Mouse (Mus musculus): Measurements from ENCODE around the gene Nfia. TPM values are rescaled to one million over a fixed set of nuclear protein-coding genes. Genes with fewer than 3 reads are reported as not detected.

Nfia gene
- polyA plus RNA-seq, 1 experiment from 2014 or later = 23.5 TPM

- H3K27ac ChIP-seq (replicated peaks; ENCODE audit: low read depth, low read length) = no peak overlapping the region
- 61% methylated on average over 10 of the region's 10 CpGs for WGBS
- ATAC-seq (replicated peaks; ENCODE audit: insufficient number of reproducible peaks, low FRiP score, low TSS enrichment, low read depth) = no peak
These were observed 328.9 kb downstream of the Nfia start for GRCm38 (mm10) chr4:98101153-98102096.

GRCm38 (mm10) chr4:98102625-98103336 lies 330.2 kb downstream of the Nfia start:
- WGBS = 67% methylated on average over 24 of the region's 24 CpGs
- no peak overlapping the region for H3K4me2 ChIP-seq (ENCODE audit: low read depth, low read length)
- no peak for ATAC-seq (replicated peaks; ENCODE audit: insufficient number of reproducible peaks, low FRiP score, low TSS enrichment, low read depth)
- H3K36me3 ChIP-seq (replicated peaks; ENCODE audit: control insufficient read depth, insufficient read depth, low read depth, low read length) = no peaks in the 10 kb centered on the region
- DNase-seq (ENCODE audit: low spot score) = no peak
- no peaks in the 10 kb centered on the region for H3K27me3 ChIP-seq (ENCODE audit: control insufficient read depth, insufficient read depth, low read length)
- H3K9ac ChIP-seq (replicated peaks; ENCODE audit: low read length) = no peak overlapping the region
- no peak overlapping the region for H3K27ac ChIP-seq (replicated peaks; ENCODE audit: low read depth, low read length)
- no peaks in the 10 kb centered on the region for H3K9me3 ChIP-seq (replicated peaks; ENCODE audit: control insufficient read depth, low read length)
- peaks cover 4% of the 10 kb centered on the region for H3K4me1 ChIP-seq (ENCODE audit: control insufficient read depth, insufficient read depth, low read length)
- H3K4me3 ChIP-seq (ENCODE audit: low read depth, low read length) = no peak overlapping the region

More at GRCm38 (mm10) chr4:98101153-98102096, 328.9 kb downstream of the Nfia start:
- no peaks in the 10 kb centered on the region for H3K27me3 ChIP-seq (ENCODE audit: control insufficient read depth, insufficient read depth, low read length)
- no peaks in the 10 kb centered on the region for H3K9me3 ChIP-seq (replicated peaks; ENCODE audit: control insufficient read depth, low read length)
- peaks cover 1% of the 10 kb centered on the region for H3K4me1 ChIP-seq (ENCODE audit: control insufficient read depth, insufficient read depth, low read length)
- no peak for DNase-seq (ENCODE audit: low spot score)
- no peak overlapping the region for H3K4me3 ChIP-seq (ENCODE audit: low read depth, low read length)
- no peaks in the 10 kb centered on the region for H3K36me3 ChIP-seq (replicated peaks; ENCODE audit: control insufficient read depth, insufficient read depth, low read depth, low read length)
- H3K4me2 ChIP-seq (ENCODE audit: low read depth, low read length) = no peak overlapping the region
- H3K9ac ChIP-seq (replicated peaks; ENCODE audit: low read length) = no peak overlapping the region

- WGBS = 49% methylated on average over 2 of the region's 2 CpGs
- H3K4me2 ChIP-seq (ENCODE audit: low read depth, low read length) = no peak overlapping the region
These were observed 330.8 kb downstream of the Nfia start for GRCm38 (mm10) chr4:98103337-98103666.

GRCm38 (mm10) chr4:98104161-98104560 lies 331.6 kb downstream of the Nfia start:
- H3K4me3 ChIP-seq (ENCODE audit: low read depth, low read length) = no peak overlapping the region
- WGBS = 88% methylated on average over 8 of the region's 8 CpGs
- peaks cover 6% of the 10 kb centered on the region for H3K4me1 ChIP-seq (ENCODE audit: control insufficient read depth, insufficient read depth, low read length)
- H3K27ac ChIP-seq (replicated peaks; ENCODE audit: low read depth, low read length) = no peak overlapping the region
- H3K36me3 ChIP-seq (replicated peaks; ENCODE audit: control insufficient read depth, insufficient read depth, low read depth, low read length) = no peaks in the 10 kb centered on the region
- no peak for ATAC-seq (replicated peaks; ENCODE audit: insufficient number of reproducible peaks, low FRiP score, low TSS enrichment, low read depth)
- no peak overlapping the region for H3K4me2 ChIP-seq (ENCODE audit: low read depth, low read length)
- DNase-seq (ENCODE audit: low spot score) = no peak
- H3K9me3 ChIP-seq (replicated peaks; ENCODE audit: control insufficient read depth, low read length) = no peaks in the 10 kb centered on the region
- H3K27me3 ChIP-seq (ENCODE audit: control insufficient read depth, insufficient read depth, low read length) = no peaks in the 10 kb centered on the region
- no peak overlapping the region for H3K9ac ChIP-seq (replicated peaks; ENCODE audit: low read length)

More at GRCm38 (mm10) chr4:98103337-98103666, 330.8 kb downstream of the Nfia start:
- ATAC-seq (replicated peaks; ENCODE audit: insufficient number of reproducible peaks, low FRiP score, low TSS enrichment, low read depth) = no peak
- H3K4me3 ChIP-seq (ENCODE audit: low read depth, low read length) = no peak overlapping the region
- H3K4me1 ChIP-seq (ENCODE audit: control insufficient read depth, insufficient read depth, low read length) = peaks cover 6% of the 10 kb centered on the region
- no peaks in the 10 kb centered on the region for H3K36me3 ChIP-seq (replicated peaks; ENCODE audit: control insufficient read depth, insufficient read depth, low read depth, low read length)
- H3K27me3 ChIP-seq (ENCODE audit: control insufficient read depth, insufficient read depth, low read length) = no peaks in the 10 kb centered on the region
- H3K27ac ChIP-seq (replicated peaks; ENCODE audit: low read depth, low read length) = no peak overlapping the region
- H3K9me3 ChIP-seq (replicated peaks; ENCODE audit: control insufficient read depth, low read length) = no peaks in the 10 kb centered on the region
- no peak for DNase-seq (ENCODE audit: low spot score)
- H3K9ac ChIP-seq (replicated peaks; ENCODE audit: low read length) = no peak overlapping the region

- H3K27ac ChIP-seq (replicated peaks; ENCODE audit: low read depth, low read length) = no peak overlapping the region
- H3K4me1 ChIP-seq (ENCODE audit: control insufficient read depth, insufficient read depth, low read length) = peaks cover 6% of the 10 kb centered on the region
- DNase-seq (ENCODE audit: low spot score) (no peak), ATAC-seq (replicated peaks; ENCODE audit: insufficient number of reproducible peaks, low FRiP score, low TSS enrichment, low read depth) (no peak)
- no peak overlapping the region for H3K4me3 ChIP-seq (ENCODE audit: low read depth, low read length)
- 55% methylated on average over 9 of the region's 9 CpGs for WGBS
- H3K9me3 ChIP-seq (replicated peaks; ENCODE audit: control insufficient read depth, low read length) = no peaks in the 10 kb centered on the region
- no peak overlapping the region for H3K4me2 ChIP-seq (ENCODE audit: low read depth, low read length)
- no peak overlapping the region for H3K9ac ChIP-seq (replicated peaks; ENCODE audit: low read length)
- no peaks in the 10 kb centered on the region for H3K36me3 ChIP-seq (replicated peaks; ENCODE audit: control insufficient read depth, insufficient read depth, low read depth, low read length)
- H3K27me3 ChIP-seq (ENCODE audit: control insufficient read depth, insufficient read depth, low read length) = no peaks in the 10 kb centered on the region
These were observed 332.6 kb downstream of the Nfia start for GRCm38 (mm10) chr4:98104911-98105702.

- WGBS = 30% methylated on average over 6 of the region's 6 CpGs
- DNase-seq (ENCODE audit: low spot score) (no peak), ATAC-seq (replicated peaks; ENCODE audit: insufficient number of reproducible peaks, low FRiP score, low TSS enrichment, low read depth) (no peak)
- Histone ChIP-seq H3K27ac (replicated peaks; ENCODE audit: low read depth, low read length) (peak overlapping the region; percentile 49; the same call in 1 of the 2 replicates), H3K4me2 (ENCODE audit: low read depth, low read length) (no peak overlapping the region), H3K9me3 (replicated peaks; ENCODE audit: control insufficient read depth, low read length) (no peaks in the 10 kb centered on the region), H3K9ac (replicated peaks; ENCODE audit: low read length) (no peak overlapping the region), H3K36me3 (replicated peaks; ENCODE audit: control insufficient read depth, insufficient read depth, low read depth, low read length) (no peaks in the 10 kb centered on the region), H3K4me1 (ENCODE audit: control insufficient read depth, insufficient read depth, low read length) (peaks cover 6% of the 10 kb centered on the region), H3K27me3 (ENCODE audit: control insufficient read depth, insufficient read depth, low read length) (no peaks in the 10 kb centered on the region), H3K4me3 (ENCODE audit: low read depth, low read length) (no peak overlapping the region)
These were observed 333.4 kb downstream of the Nfia start for GRCm38 (mm10) chr4:98105971-98106370.

GRCm38 (mm10) chr4:98106445-98107092 lies 334.0 kb downstream of the Nfia start:
- no peak overlapping the region for H3K9ac ChIP-seq (replicated peaks; ENCODE audit: low read length)
- ATAC-seq (replicated peaks; ENCODE audit: insufficient number of reproducible peaks, low FRiP score, low TSS enrichment, low read depth) (0 out of 2 replicates have a peak, but pooled peaks have one; percentile 5), DNase-seq (ENCODE audit: low spot score) (peak; percentile 96)
- no peaks in the 10 kb centered on the region for H3K9me3 ChIP-seq (replicated peaks; ENCODE audit: control insufficient read depth, low read length)
- H3K36me3 ChIP-seq (replicated peaks; ENCODE audit: control insufficient read depth, insufficient read depth, low read depth, low read length) = no peaks in the 10 kb centered on the region
- H3K4me2 ChIP-seq (ENCODE audit: low read depth, low read length) = peak overlapping the region; percentile 24; the same call in 1 of the 2 replicates
- peak overlapping the region; percentile 49; the same call in 1 of the 2 replicates for H3K27ac ChIP-seq (replicated peaks; ENCODE audit: low read depth, low read length)
- H3K4me1 ChIP-seq (ENCODE audit: control insufficient read depth, insufficient read depth, low read length) = peaks cover 6% of the 10 kb centered on the region
- no peaks in the 10 kb centered on the region for H3K27me3 ChIP-seq (ENCODE audit: control insufficient read depth, insufficient read depth, low read length)
- H3K4me3 ChIP-seq (ENCODE audit: low read depth, low read length) = no peak overlapping the region
- WGBS = 14% methylated on average over 14 of the region's 14 CpGs
